Mouse (Mus musculus): ENCODE results near the gene Pelo. TPM values are rescaled to one million over a fixed set of nuclear protein-coding genes. Genes with fewer than 3 reads are reported as not detected.

Pelo gene
- total RNA-seq, 2 experiments from 2014 or later = 26.7 to 28.7 TPM

DNA sequence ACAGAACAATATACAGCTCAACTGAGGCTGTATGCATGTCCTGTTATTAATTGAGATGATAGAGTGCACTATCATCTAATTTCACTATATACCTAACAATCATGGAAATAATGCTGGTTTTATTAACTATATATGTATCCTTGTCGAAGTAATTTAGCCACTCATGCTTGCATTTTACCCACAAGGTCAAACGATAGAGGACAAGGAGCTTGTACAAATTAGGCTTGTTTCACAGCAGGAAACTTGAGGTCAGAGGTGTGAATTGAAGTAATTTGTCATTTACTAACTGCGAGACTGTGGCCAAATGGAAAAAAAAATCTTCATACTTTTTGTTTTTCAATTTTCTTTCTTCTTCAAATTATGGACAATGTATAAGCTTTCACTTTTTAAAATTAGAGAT lies 8.2 kb upstream of the Pelo start:
- DNase-seq (ENCODE audit: low spot score in 2 of 2) = no peak

DNA sequence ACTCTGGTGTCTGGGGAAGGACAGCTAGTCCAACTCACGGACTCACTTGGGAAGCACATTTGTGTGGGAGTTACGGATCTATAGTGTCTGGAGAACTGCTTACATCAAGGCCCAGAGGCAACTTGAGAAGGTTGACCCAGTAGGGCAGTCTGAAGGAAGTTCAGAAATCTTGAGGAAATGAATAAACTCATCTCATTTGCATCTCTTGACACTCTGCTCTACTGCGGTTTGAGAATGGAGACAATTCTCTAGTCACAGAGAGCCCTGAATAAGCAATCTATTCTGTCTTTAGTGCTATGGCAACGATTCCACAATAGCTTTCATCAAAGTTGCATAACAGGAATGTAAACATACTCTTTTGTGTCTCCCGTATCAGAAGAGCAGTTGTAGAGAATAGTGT lies 7.0 kb upstream of the Pelo start:
- no peak for DNase-seq (ENCODE audit: low spot score in 2 of 2)

DNA sequence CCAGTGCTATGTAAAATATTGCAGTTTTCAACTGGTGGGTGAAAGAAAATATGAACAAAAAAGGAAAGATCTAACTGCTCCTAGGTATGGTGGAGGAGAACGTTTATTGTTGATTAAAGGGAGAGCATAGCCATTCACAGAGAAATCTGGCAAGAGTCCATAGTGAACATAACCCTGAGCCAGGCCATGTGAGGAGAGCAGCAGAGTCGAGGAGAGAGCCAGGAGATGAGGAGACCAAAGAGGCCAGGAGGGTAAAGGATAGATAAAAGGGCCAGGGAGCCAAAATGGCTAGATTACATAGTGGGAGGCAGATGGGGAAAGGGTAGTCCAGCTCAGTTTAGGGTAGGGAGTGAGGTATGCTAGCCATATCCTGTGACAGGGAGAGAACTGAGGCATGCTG lies 6.2 kb upstream of the Pelo start:
- DNase-seq (ENCODE audit: low spot score in 2 of 2) = no peak

DNA sequence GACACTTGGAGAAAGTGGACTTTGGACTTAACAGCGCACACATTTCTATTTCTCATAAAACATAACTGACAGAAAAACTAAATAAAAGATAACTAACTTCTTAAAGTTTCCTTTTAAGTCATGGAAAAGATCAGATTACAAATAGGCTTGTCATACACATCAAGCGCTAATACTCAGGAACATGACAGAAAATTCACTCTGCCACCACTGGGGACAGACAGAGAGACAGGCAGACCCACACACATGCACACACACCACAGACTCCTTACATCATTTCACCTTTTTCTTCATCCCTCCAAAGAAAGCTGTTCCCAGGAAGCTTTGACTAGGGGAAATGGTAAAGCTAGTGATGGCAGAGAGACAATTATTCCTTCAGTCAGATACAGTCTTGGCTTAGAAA lies 5.4 kb upstream of the Pelo start:
- DNase-seq (ENCODE audit: low spot score in 2 of 2) = no peak

DNA sequence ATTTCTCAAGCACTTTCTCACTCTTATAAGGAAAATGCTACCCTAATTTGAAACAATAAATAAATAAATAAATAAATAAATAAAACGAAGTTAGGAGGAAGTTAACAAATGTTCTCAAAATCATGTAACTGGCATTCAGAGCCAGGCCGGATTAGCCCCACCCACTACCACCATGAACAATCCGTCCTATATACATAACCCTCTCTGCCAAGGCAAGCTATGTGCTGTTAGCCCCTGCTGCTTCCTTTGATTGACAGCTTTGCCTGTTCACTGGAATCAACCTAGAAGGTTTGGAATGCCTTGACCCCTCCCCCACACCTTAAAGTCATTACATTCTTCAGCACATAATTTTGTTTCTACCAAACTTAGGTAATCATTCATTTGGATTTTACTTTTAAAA lies 1.5 kb upstream of the Pelo start:
- DNase-seq (ENCODE audit: low spot score in 2 of 2) = no peak

DNA sequence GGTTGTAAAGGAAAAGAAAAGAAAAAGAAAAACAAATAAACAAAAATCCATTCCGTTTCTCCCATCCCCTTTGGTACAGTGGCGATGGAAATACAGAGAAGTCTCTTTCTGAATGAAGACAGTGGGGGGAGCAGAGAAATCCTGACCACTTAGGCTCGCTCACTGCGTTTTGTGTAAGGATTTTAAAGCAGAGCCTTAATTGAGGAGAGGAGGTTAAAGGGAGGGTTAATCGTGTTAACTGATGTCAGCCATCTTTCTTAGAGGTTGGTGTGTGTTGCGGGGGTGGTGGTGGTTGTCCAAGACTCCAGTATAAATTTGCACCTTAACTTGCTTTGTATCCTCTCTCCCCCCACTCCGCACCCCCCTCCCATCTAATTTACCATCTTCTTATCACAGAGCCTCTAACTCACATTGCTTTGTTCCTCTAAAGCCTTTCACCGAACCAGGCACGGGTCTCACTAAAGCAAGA lies 1.0 kb upstream of the Pelo start:
- DNase-seq (ENCODE audit: low spot score in 2 of 2) = no peak

DNA sequence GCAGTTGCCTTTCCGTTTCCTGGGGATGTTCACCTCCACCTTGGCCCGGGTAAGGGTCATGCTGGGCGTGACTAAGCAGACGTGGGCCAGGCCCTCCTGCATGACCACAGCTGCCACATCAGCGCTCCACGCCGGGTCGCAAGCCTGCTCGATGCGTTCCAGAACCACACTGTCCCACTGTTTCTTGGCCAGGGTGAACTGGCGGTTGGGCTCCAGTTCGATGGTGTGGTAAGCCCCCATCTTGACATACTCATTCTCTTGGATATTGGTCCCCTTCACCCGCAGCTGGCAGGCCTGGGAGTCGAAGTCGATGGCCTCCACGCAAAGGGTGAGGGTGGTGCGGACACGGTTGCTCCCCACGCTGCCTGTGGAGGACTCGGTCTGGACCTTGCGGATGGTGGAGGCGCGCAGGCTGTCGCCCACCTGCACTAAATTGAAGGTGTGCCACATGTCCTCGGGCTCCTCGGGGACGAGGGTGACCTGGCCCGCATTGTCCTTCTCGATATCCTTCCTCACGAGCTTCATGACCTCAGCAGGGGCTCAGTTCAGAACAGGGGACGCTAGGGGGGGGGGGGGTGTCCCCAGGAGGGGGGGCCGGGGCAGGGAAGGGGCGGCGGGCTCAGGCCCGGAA lies 476 bp downstream of the Pelo start:
- DNase-seq (ENCODE audit: low spot score in 2 of 2) = peak; percentile 8 to 11

DNA sequence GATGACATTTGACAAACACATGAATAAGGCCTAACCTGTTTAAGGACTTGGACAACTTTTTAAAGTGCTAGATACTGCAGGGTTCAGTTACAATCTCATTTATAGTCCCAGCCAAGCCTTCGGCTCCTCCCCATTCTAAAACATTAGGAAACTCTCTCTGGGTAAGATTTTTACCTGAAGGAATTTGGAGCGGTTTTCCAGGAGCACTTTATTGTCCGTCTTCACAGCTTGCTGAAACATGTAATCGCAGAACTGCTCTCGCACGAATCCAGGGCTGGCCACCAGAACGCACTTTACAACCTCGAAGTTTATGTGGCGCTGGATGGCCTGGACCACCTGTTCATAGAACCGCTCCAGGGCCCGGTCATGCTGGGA lies 979 bp downstream of the Pelo start:
- DNase-seq (ENCODE audit: low spot score in 2 of 2) = no peak

DNA sequence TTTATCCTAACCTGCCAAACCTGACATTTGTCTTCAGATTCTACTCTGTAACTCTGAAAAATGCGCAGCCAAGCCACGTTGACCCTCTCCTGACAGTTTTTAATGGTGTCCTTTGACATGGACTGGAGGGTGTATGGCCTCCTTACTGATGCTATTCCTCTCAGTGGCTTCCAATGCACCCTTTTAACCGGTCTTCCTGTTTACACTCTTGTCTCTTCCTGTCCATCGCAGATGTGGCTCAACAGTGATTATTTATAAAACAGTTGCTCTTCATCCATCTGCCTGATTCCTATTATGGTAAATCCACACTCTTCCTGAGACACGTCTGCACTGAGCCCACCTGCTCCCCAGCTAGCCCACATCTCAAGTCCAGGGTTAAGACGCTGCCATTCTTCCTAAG lies 4.0 kb downstream of the Pelo start:
- no peak for DNase-seq (ENCODE audit: low spot score in 2 of 2)

DNA sequence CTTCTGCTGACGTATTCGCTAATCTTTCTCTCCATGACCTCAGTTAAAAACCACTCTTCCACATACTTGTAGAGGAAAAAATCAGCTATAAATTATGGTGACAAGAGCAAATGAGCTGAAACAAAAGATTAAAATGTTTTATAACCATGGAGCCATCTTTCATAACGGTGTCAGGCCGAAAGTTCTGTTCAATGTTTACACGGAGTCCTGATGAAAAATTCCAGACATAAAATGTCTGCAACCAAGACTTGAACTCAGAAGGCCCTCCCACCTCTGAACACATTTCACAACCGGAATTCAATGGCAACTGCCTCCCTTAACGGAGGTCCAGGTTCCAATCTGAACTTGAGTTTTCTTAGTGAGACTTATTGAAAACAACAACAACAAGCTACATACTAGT lies 7.6 kb downstream of the Pelo start:
- no peak for DNase-seq (ENCODE audit: low spot score in 2 of 2)

DNA sequence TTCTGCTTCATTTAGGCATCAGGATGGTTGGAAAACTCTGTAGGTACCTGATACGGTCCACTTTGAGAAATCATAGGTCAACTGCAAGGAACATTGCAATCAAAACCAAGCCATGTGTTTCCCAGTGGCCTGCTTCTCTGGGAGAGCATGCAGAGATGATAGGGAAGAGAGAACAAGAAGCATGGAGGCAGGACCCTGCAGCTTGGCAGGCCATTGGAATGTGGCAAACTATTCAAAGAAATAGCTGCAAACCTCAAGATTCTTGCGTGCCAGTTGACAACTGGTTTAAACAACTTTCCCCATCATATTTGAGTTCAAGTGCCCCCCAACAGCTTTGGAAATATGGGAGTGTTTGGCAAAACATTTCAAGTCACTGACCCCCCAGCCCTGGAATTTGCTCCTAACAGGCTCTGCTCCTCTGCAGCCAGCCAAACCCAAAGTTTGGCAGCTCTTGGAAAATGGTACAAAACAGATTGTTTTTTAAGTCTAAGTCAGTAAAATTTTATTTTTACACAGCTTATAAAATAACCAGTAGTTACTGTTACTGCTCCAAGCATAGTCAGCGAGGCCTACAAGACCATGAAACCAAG lies 9.9 kb downstream of the Pelo start:
- DNase-seq (ENCODE audit: low spot score in 2 of 2) = no peak

DNA sequence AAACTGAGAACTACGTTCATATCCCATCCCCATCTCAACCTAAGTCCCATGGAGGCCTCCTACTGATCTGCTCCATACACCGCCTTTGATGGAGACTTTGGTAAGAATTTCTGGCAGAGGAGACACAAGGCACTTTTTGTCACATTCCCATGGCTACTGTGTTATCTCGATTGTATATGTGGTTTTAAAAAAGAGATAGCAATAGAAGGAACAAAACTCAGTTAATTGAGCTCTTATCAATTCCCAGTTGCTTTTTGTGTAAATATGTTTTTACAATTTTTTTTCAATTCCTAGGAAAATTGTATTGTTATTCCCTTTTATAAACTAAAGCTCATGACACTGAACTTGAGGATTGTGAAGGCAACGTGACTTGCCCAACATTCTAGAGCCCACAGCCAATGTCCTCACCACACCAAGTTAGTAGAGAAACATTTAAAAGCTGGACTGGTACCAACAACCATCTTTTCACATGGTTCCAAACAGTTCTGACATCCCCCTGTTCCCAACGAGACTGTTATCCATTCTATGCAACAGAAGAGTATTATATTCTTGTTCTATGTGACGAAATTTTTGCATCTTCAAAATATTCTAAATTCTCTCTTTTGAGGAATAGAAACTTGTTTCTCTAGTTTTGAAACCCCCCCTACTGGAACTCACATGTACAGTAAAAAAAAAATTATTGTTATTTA lies 10.8 kb downstream of the Pelo start:
- DNase-seq (ENCODE audit: low spot score in 2 of 2) = no peak

DNA sequence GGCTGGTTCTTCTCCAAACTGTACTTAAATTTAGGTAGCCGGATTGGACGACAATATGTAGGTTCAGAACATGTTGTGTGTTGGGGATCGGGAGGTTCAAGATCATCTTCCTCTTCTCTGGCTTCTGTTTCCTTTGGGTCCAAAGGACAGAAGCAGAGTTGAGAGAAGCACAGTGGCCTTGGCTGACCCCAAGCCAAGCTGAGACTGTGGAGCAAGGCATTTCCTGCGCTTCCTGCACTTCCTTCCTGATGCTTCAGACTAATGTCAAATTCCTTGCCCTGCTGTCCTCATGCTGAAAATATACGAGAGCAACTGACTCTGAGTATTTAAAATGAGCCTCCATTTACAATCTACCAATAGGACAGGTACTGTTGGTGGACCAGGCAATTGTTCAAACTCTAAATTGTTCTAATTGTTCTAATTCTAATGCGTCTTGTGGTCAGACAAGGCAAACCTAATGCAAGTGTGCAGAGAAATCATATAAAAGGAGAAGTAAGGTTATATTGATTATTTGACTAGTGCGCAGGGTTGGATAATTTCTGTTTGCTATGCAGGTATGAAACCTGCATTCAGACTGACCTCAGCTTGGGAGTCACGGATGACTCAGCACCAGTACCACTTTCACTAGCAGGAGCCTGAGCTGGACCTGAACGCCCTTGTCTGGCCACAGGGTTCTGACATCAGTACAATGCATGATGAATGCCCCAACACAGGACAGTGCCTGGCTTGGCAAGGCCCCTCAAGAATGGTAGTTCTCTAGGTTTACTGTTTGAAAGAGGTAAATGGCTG lies 12.4 kb downstream of the Pelo start:
- no peak for DNase-seq (ENCODE audit: low spot score in 2 of 2)

DNA sequence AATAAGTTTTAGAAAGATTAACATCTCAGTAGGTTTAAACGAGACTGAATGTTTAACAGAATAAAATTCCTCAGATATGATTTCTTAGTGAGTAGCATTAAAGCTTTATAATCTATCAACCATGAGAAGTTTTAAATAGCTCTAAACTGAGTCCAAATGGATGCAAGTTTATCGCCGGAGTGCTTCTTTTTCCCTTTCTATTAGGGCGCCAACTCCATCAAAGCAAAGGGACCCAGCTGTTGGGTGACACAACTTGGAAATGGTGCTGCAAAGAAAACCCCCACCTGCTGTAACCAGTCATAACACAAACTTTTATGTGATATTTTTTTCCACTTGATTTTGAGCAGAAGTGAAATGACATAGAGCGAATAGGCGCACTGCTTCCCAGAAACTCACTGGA lies 17.6 kb downstream of the Pelo start:
- DNase-seq (ENCODE audit: low spot score in 2 of 2) = no peak

DNA sequence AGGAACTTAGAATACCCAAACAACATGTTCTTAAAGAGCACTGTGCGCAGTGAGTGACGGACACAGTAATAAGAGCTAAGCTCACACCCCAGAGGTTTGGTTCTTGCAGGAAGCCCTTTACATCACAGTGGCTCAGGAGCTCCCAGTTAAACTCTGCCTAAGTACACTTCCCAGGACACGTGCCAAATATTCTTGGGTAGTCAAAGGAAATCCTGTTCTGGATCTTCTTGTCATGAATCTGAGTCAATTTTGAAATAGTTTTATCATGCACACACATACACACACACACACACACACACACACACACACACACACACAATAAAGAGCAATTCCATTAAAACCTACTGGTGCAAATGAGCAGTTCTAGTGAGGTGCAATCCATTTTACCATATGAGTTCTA lies 18.6 kb downstream of the Pelo start:
- no peak for DNase-seq (ENCODE audit: low spot score in 2 of 2)

DNA sequence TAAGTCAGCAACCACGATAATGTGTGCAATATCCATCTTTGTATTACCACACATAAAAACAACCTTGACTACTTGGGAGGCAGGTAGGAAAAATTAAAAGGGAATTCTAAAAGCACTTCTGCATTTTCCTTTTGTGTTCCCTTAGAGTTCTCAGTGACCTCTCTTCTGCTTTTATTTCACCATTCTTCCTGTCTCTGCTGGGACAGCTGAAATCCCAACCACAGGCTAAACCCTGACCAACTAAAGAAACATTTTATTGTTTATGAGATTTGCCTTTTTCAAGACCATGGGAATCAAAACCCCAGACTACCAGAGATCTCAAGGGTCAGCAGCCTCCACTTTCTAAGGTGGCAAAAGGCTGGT lies 22.0 kb downstream of the Pelo start:
- no peak for DNase-seq (ENCODE audit: low spot score in 2 of 2)

DNA sequence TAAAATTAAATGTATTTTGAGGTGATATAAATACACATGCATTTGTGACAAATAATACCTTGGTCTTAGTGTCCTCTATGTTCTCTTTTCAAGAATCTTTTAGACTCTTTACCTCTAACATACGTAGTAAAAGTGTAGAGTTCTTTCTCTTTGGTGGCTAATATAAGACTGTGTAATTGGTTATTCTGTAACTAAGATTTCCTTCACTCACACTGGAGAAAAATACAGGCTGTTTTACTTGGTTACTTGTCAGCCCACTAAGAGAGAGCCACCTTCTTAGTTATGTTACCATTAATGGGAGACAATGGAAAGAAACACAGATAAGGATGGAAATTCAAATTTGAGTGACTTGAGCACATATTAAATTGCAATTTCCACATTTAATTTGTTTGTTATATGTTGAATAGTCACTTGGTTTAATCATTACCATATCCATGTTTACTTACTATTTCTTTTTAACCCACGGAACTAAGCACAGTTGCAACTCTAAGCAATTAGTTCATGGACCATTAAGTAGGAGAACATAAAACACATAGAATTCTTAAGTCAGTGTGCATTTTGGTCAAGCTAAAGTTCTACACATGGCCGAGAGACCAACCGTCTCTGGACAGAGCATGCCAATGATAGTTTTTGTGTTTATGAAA lies 22.5 kb downstream of the Pelo start:
- no peak for DNase-seq (ENCODE audit: low spot score in 2 of 2)

DNA sequence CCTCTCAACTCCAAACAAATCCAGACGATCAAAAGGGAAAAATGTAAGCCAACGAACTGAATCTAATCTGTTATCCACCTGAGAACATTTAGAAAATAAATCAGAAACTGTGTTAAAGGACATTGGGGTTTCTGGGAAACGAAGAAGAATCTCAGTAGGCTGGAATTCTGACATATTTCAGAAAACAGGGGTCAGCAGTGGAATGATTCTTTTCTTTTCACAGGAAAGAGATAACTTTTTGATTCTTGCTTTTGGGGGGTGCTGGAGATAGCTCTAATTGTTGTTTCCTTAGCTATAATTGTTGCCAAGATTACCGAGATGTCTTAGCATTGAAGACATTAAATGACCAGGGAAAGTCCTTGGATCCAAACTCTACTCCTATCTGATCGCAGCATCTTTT lies 32.4 kb downstream of the Pelo start:
- DNase-seq (ENCODE audit: low spot score in 2 of 2) = no peak

DNA sequence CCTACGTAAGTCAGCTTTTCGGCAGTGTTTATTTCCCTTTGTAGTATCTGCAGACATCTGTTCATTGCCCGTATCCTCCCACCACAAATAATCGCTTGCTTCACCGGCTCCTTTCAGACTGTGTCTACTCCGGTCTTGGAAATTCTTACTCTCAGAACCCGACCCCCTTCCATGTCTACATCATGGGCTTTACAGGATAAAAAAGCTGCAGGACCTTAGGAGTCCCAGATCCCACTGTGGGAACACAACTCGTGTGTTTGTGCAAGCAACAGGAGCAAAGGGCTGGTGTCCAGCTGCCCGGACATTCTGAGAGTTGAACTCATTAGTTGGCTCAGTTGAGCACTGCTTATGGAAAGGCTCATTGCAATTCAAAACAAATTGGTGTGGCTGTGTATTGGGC lies 35.2 kb downstream of the Pelo start:
- no peak for DNase-seq (ENCODE audit: low spot score in 2 of 2)

DNA sequence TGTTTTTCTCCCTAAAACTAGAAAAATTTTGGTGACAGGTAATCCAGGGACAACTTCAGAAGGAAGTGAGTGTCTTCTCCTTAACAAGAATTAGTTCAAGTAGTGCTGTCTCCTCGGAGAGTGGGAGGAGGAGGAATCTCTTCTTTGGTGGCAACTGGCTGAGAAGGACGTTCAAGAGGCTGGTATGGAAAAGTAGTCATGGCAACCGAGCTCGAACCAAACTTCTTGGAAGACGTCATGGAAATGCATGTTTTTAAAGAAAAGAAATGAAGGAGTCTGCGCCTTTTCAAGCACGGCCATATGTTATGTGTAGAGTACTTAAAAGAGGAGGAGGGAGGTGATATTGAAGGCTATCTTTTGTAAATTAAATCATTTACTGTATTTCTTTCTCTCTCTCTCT lies 37.4 kb downstream of the Pelo start:
- no peak for DNase-seq (ENCODE audit: low spot score in 2 of 2)

DNA sequence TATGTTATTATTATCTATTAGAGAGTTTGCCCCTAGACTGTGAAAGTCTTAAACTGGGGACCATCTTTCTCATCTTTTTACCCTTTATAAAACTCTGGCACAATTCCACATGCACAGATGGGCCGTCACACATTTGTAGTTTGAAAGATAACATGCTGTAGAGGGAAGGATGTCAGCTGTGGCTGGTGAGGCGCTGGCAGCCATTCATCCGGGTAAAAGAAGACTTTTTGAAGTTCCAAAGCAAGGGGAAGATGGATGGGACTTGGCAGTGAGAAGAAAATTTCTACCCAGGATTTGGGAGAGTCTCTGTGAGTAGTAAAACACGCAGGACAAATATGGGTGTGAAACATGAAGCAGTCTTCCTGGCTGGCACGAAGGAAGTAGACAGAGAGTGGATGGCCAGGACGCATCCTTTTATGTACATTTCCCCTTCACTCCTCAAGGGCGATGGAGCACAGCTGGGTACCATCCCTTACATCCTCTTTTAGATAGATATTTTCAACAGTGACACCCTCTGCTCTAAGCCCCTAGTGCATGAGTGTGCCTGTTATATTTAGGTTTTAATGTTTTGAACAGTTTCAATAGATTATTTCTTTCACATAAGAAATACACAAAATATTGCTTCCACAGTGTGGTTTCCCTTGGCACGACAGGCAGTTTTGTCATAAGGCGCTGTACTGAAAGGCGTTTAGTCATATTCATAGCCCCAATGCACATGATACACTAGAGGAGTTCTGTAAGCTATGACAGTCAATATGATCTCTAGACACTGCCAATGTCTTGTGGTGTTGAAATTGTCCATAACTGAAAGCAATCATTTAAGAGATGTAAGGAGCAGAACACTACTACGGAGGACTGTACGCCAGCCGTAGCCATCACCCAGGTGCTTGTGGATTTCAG lies 39.1 kb downstream of the Pelo start:
- DNase-seq (ENCODE audit: low spot score in 2 of 2) = no peak
